Mouse (Mus musculus) midbrain, postnatal 0 days (tissue): ENCODE results near the gene Brinp2. TPM values are rescaled to one million over a fixed set of nuclear protein-coding genes. Genes with fewer than 3 reads are reported as not detected.

Experiments
- ATAC-seq: fragments of 200-750 bp; cut with Nextera tagmentation; 2 replicates; pipeline ENCODE4 v1.8.0; 2017; ENCODE audit warnings: moderate number of reproducible peaks, mild to moderate bottlenecking, moderate TSS enrichment, moderate library complexity; ENCODE audit not compliant: low FRiP score
- DNase-seq: peaks from one replicate; pipeline ENCODE4 v3.0.0-alpha.2; 2015; ENCODE audit warnings: low spot score
- H3K27ac ChIP-seq: fragments of 300-500 bp; sonication (generic); 2 replicates; pipeline ENCODE4 v1.5.1; 2014; ENCODE audit warnings: low read depth, mild to moderate bottlenecking, low read length, mixed read lengths
- H3K27me3 ChIP-seq: fragments of 300-500 bp; sonication (generic); 2 replicates; pipeline ENCODE4 v1.6.1; 2014; ENCODE audit warnings: low read length, control low read depth, mixed read lengths; ENCODE audit not compliant: insufficient read depth
- H3K36me3 ChIP-seq: fragments of 300-500 bp; sonication (generic); 2 replicates; pipeline ENCODE4 v1.6.1; 2014; ENCODE audit warnings: low read length, control low read depth, mixed read lengths; ENCODE audit not compliant: insufficient read depth
- H3K4me1 ChIP-seq: fragments of 300-500 bp; sonication (generic); 2 replicates; pipeline ENCODE4 v1.6.1; 2014; ENCODE audit warnings: mild to moderate bottlenecking, control low read depth, antibody characterized with exemption, low read length, mixed read lengths; ENCODE audit not compliant: insufficient read depth
- H3K4me2 ChIP-seq: fragments of 300-500 bp; sonication (generic); 2 replicates; pipeline ENCODE4 v1.6.1; 2014; ENCODE audit warnings: low read depth, mild to moderate bottlenecking, low read length, mixed read lengths; ENCODE audit not compliant: poor library complexity, severe bottlenecking
- H3K4me3 ChIP-seq: fragments of 300-500 bp; sonication (generic); 2 replicates; pipeline ENCODE4 v1.5.1; 2014; ENCODE audit warnings: low read depth, mild to moderate bottlenecking, low read length, moderate library complexity
- H3K9ac ChIP-seq: fragments of 300-500 bp; sonication (generic); replicated peaks from 2 replicates; pipeline ENCODE4 v1.6.1; 2014; ENCODE audit warnings: mild to moderate bottlenecking, low read length, moderate library complexity, mixed read lengths; ENCODE audit not compliant: poor library complexity, severe bottlenecking
- H3K9me3 ChIP-seq: fragments of 300-500 bp; sonication (generic); 2 replicates; pipeline ENCODE4 v1.6.1; 2016; ENCODE audit warnings: low read length, control low read depth
- CTCF ChIP-seq: IDR thresholded peaks from 2 replicates; pipeline ENCODE4 v1.5.1; 2016; ENCODE audit warnings: antibody characterized with exemption, mild to moderate bottlenecking
- WGBS: fragments of 180-500 bp; shearing (Covaris S2); extraction: QIAGEN DNeasy Blood & Tissue Kit; methylation state at CpG from one replicate; pipeline ENCODE4 v1.1.7; 2014; 5-methylcytosine and 5-hydroxymethylcytosine counted together
- polyA plus RNA-seq: library from polyadenylated mRNA; unstranded; fragments of >200 nt; fragmentation: Nextera tagmentation; extraction: Ambion mirVana; gene quantifications from 2 replicates; pipeline ENCODE4 v1.2.1, GENCODE M21; 2015
- total RNA-seq: library from RNA; depleted of rRNA; stranded (reverse); fragments of >200 nt; gene quantifications from 2 replicates; pipeline ENCODE4 v1.2.3, GENCODE M21; 2014

Gene Brinp2
- total and polyA plus RNA-seq, 2 experiments from 2014 or later, result 41.0 to 67.0 TPM

- no peaks in the 10 kb centered on the region for H3K4me1 ChIP-seq
- no peak for DNase-seq
- H3K9me3 ChIP-seq, result no peaks in the 10 kb centered on the region
- no peak overlapping the region for H3K9ac ChIP-seq
- ATAC-seq, result no peak
- H3K4me2 ChIP-seq, result no peak overlapping the region
- no peaks in the 10 kb centered on the region for H3K27me3 ChIP-seq
- no peak for TF ChIP-seq CTCF
- 78% methylated on average over 2 of the region's 2 CpGs for WGBS
- H3K4me3 ChIP-seq, result no peak overlapping the region
- no peak overlapping the region for H3K27ac ChIP-seq
- peaks cover 16% of the 10 kb centered on the region for H3K36me3 ChIP-seq
Observed at GRCm38 (mm10) chr1:158241848-158242556, 114.1 kb downstream of the Brinp2 start.

- Histone ChIP-seq H3K27ac (no peak overlapping the region), H3K4me2 (no peak overlapping the region), H3K9me3 (no peaks in the 10 kb centered on the region), H3K27me3 (no peaks in the 10 kb centered on the region), H3K4me1 (no peaks in the 10 kb centered on the region), H3K9ac (no peak overlapping the region), H3K4me3 (no peak overlapping the region), H3K36me3 (0 out of 2 replicates have a peak, but pooled peaks cover 3% of the 10 kb centered on the region)
- DNase-seq (no peak), ATAC-seq (no peak)
- 90% methylated on average over 2 of the region's 2 CpGs for WGBS
- no peak for TF ChIP-seq CTCF
Observed at GRCm38 (mm10) chr1:158239841-158240240, 116.3 kb downstream of the Brinp2 start.

- ATAC-seq, result no peak
- H3K27ac ChIP-seq, result no peak overlapping the region
- no peaks in the 10 kb centered on the region for H3K4me1 ChIP-seq
- no peaks in the 10 kb centered on the region for H3K27me3 ChIP-seq
- H3K36me3 ChIP-seq, result 0 out of 2 replicates have a peak, but pooled peaks cover 1% of the 10 kb centered on the region
- WGBS, result 38% methylated on average over 4 of the region's 4 CpGs
- no peak overlapping the region for H3K9ac ChIP-seq
- H3K9me3 ChIP-seq, result no peaks in the 10 kb centered on the region
- H3K4me2 ChIP-seq, result no peak overlapping the region
- H3K4me3 ChIP-seq, result no peak overlapping the region
- TF ChIP-seq CTCF, result peak; percentile 23
- peak; percentile 36 for DNase-seq
Observed at GRCm38 (mm10) chr1:158238722-158239121, 117.4 kb downstream of the Brinp2 start.

- WGBS, result 89% methylated on average over 9 of the region's 9 CpGs
- Histone ChIP-seq H3K36me3 (no peaks in the 10 kb centered on the region), H3K27ac (no peak overlapping the region), H3K4me1 (no peaks in the 10 kb centered on the region; the same call in 1 of the 2 replicates), H3K27me3 (no peaks in the 10 kb centered on the region), H3K9me3 (no peaks in the 10 kb centered on the region), H3K9ac (no peak overlapping the region), H3K4me2 (no peak overlapping the region), H3K4me3 (no peak overlapping the region)
- ATAC-seq (no peak), DNase-seq (no peak)
- no peak for TF ChIP-seq CTCF
Observed at GRCm38 (mm10) chr1:158228687-158229224, 127.4 kb downstream of the Brinp2 start.

- H3K27me3 ChIP-seq, result no peaks in the 10 kb centered on the region
- no peak for ATAC-seq
- no peaks in the 10 kb centered on the region for H3K9me3 ChIP-seq
- TF ChIP-seq CTCF, result no peak
- H3K4me2 ChIP-seq, result no peak overlapping the region
- no peak overlapping the region for H3K27ac ChIP-seq
- no peaks in the 10 kb centered on the region for H3K36me3 ChIP-seq
- no peak overlapping the region for H3K9ac ChIP-seq
- WGBS, result 62% methylated on average over 2 of the region's 2 CpGs
- no peak overlapping the region for H3K4me3 ChIP-seq
- no peak for DNase-seq
- H3K4me1 ChIP-seq, result no peaks in the 10 kb centered on the region; the same call in 1 of the 2 replicates
Observed at GRCm38 (mm10) chr1:158227239-158227638, 128.9 kb downstream of the Brinp2 start.

- WGBS, result 64% methylated on average over 2 of the region's 2 CpGs
- no peak overlapping the region for H3K27ac ChIP-seq
- no peaks in the 10 kb centered on the region for H3K36me3 ChIP-seq
- no peak for TF ChIP-seq CTCF
- no peaks in the 10 kb centered on the region for H3K9me3 ChIP-seq
- no peak overlapping the region for H3K4me2 ChIP-seq
- no peaks in the 10 kb centered on the region; the same call in 1 of the 2 replicates for H3K4me1 ChIP-seq
- no peak for DNase-seq
- H3K4me3 ChIP-seq, result no peak overlapping the region
- H3K27me3 ChIP-seq, result no peaks in the 10 kb centered on the region
- no peak for ATAC-seq
- H3K9ac ChIP-seq, result no peak overlapping the region
Observed at GRCm38 (mm10) chr1:158226689-158227088, 129.4 kb downstream of the Brinp2 start.
